Mouse (Mus musculus): ENCODE measurements at regions not wholly inside any gene's neighbourhood (a gene's known extent, or its start where the extent isn't known, plus 50 kb on each side); places are given as distances from the start of the nearest gene placed in this dataset.
"Not testable (repeated sequence)": the region's sequence is repeated elsewhere in the genome, so short reads cannot be mapped to it uniquely, and the experiment has no call there.

DNA sequence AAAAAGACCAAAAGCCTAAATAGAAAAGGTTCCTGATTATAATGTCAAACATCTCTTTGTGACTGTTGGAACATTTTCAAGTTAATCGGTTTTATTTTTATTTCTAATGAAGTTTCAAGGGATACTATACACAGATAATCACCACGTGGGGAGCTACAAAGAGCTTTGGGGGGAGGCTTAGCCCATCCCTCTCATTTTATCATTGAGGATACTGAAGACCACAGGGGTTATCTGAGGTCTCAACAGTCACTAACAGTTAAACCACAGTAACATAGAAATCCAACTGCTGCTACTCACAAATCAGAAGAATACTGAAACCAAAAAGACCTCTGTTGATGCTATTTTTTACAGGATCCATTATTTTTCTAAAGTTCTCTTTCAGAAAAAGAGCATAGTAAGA, 364.9 kb upstream of the Dpp10 start:
- no peak overlapping the region for H3K4me3 ChIP-seq (ENCODE audit: low read depth, low read length)
- ATAC-seq (ENCODE audit: insufficient read depth, low FRiP score, low TSS enrichment) = no peak
- no peak for DNase-seq (ENCODE audit: low spot score)
- H3K9me3 ChIP-seq (ENCODE audit: control insufficient read depth, low read length) = no peaks in the 10 kb centered on the region
- no peak overlapping the region for H3K4me2 ChIP-seq (ENCODE audit: low read depth)
- H3K27me3 ChIP-seq (ENCODE audit: control insufficient read depth, insufficient read depth, low read length) = no peaks in the 10 kb centered on the region
- H3K4me1 ChIP-seq (ENCODE audit: control insufficient read depth, insufficient read depth, low read length) = no peaks in the 10 kb centered on the region
- no peak overlapping the region for H3K9ac ChIP-seq (ENCODE audit: low read length)
- no peaks in the 10 kb centered on the region for H3K36me3 ChIP-seq (ENCODE audit: control insufficient read depth, insufficient read depth, low read length)
- no peak overlapping the region for H3K27ac ChIP-seq (ENCODE audit: low read depth, low read length)
- WGBS = 65% methylated on average over 2 of the region's 2 CpGs

DNA sequence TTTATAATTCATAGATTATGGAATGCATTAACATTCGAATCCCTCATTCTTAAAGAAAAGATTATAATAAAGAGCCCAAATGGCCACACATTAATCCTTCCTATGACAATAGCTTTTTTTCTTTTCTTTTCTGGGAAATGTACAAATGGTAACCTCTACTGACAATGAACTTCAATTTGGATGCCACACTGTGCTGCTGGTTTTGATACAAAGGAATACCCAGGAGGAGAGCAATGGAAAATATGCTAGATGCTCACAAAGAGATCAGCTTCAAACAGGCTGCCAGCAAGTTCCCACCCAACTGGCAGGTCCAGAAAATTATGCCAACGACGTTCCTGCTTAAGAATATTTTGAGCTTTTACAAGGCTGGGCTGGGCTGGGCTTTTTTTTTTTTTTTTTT, 364.4 kb upstream of the Dpp10 start:
- ATAC-seq (ENCODE audit: insufficient read depth, low FRiP score, low TSS enrichment) = no peak
- 79% methylated on average over 3 of the region's 3 CpGs for WGBS
- Histone ChIP-seq H3K36me3 (ENCODE audit: control insufficient read depth, insufficient read depth, low read length) (no peaks in the 10 kb centered on the region), H3K9me3 (ENCODE audit: control insufficient read depth, low read length) (no peaks in the 10 kb centered on the region), H3K4me2 (ENCODE audit: low read depth) (no peak overlapping the region), H3K4me1 (ENCODE audit: control insufficient read depth, insufficient read depth, low read length) (no peaks in the 10 kb centered on the region), H3K9ac (ENCODE audit: low read length) (no peak overlapping the region), H3K27me3 (ENCODE audit: control insufficient read depth, insufficient read depth, low read length) (no peaks in the 10 kb centered on the region), H3K27ac (ENCODE audit: low read depth, low read length) (no peak overlapping the region), H3K4me3 (ENCODE audit: low read depth, low read length) (no peak overlapping the region)
- no peak for DNase-seq (ENCODE audit: low spot score)

DNA sequence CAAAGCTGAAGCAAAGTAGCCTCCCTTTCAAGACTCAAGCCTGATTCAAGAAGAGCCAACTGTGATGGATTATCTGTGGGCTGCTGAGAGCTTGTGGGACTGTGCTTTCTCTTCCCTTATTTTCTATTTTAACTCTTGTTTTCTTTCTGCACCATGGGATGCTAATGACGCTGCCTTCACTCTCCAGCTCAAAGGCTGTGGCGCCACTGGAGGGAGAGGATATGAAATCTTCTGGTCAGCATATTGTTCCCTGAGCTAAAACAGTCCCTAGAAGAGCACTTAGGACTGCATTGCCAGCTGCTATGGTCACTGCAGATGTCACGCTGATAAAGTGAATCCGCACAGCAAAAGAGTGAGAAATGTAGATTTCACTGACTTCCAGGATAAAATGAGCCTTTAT, 324.2 kb upstream of the Dpp10 start:
- Histone ChIP-seq H3K27ac (ENCODE audit: low read depth, low read length) (no peak overlapping the region), H3K4me1 (ENCODE audit: control insufficient read depth, insufficient read depth, low read length) (no peaks in the 10 kb centered on the region), H3K36me3 (ENCODE audit: control insufficient read depth, insufficient read depth, low read length) (no peaks in the 10 kb centered on the region), H3K4me3 (ENCODE audit: low read depth, low read length) (no peak overlapping the region), H3K9me3 (ENCODE audit: control insufficient read depth, low read length) (no peaks in the 10 kb centered on the region), H3K27me3 (ENCODE audit: control insufficient read depth, insufficient read depth, low read length) (no peaks in the 10 kb centered on the region), H3K9ac (ENCODE audit: low read length) (no peak overlapping the region), H3K4me2 (ENCODE audit: low read depth) (no peak overlapping the region)
- DNase-seq (ENCODE audit: low spot score) = peak; percentile 25
- WGBS = 22% methylated on average over 4 of the region's 4 CpGs
- ATAC-seq (ENCODE audit: insufficient read depth, low FRiP score, low TSS enrichment) = no peak

DNA sequence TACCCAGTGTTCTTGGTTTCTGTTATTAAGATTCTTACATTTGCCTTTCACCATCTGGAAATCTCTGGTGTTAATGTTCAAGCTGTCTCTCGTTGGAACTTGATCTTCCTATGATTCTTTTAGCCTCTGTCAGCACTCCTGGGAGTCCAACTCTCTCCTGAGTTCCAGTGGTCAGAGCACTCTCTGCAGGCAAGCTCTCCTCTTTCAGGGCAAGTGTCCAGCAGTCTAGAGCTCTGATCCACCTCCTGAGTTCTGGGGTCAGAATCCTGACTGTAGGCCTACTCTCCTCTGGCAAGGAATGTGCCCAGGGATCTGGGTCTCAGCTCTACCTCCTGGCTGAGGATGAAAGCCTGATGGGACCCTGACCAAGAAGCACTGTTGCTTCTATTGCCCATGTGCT, 303.1 kb upstream of the Dpp10 start:
- 67% methylated on average over 1 of the region's 1 CpGs for WGBS
- not testable (repeated sequence) for H3K4me1 ChIP-seq (ENCODE audit: control insufficient read depth, insufficient read depth, low read length); H3K4me3 ChIP-seq (ENCODE audit: low read depth, low read length); DNase-seq (ENCODE audit: low spot score); H3K4me2 ChIP-seq (ENCODE audit: low read depth); H3K36me3 ChIP-seq (ENCODE audit: control insufficient read depth, insufficient read depth, low read length); H3K9me3 ChIP-seq (ENCODE audit: control insufficient read depth, low read length); H3K27ac ChIP-seq (ENCODE audit: low read depth, low read length); ATAC-seq (ENCODE audit: insufficient read depth, low FRiP score, low TSS enrichment); H3K9ac ChIP-seq (ENCODE audit: low read length); H3K27me3 ChIP-seq (ENCODE audit: control insufficient read depth, insufficient read depth, low read length)

DNA sequence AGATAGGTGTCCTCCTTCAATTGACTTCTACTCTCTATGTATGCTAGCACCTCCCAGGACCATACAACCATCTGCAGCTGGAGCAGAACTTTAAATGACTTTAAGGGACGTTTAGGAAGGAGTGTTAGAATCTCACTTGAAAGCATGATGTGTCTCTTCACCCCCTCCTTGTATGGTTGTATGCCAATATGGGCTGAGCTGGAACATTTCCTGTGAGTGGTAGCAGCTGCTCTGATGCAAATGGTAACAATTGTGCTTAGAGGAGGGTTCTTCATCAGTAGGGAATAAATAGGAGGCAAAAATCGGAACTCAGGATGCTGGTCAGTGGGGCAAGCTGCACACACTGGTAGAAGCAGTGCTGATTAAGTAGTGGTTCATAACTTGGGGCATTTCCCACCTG, 294.1 kb upstream of the Dpp10 start:
- 86% methylated on average over 2 of the region's 2 CpGs for WGBS
- no peak overlapping the region for H3K9ac ChIP-seq (ENCODE audit: low read length)
- H3K36me3 ChIP-seq (ENCODE audit: control insufficient read depth, insufficient read depth, low read length) = no peaks in the 10 kb centered on the region
- DNase-seq (ENCODE audit: low spot score) (no peak), ATAC-seq (ENCODE audit: insufficient read depth, low FRiP score, low TSS enrichment) (no peak)
- no peak overlapping the region for H3K27ac ChIP-seq (ENCODE audit: low read depth, low read length)
- no peaks in the 10 kb centered on the region for H3K9me3 ChIP-seq (ENCODE audit: control insufficient read depth, low read length)
- no peaks in the 10 kb centered on the region for H3K27me3 ChIP-seq (ENCODE audit: control insufficient read depth, insufficient read depth, low read length)
- H3K4me2 ChIP-seq (ENCODE audit: low read depth) = no peak overlapping the region
- H3K4me3 ChIP-seq (ENCODE audit: low read depth, low read length) = no peak overlapping the region
- no peaks in the 10 kb centered on the region for H3K4me1 ChIP-seq (ENCODE audit: control insufficient read depth, insufficient read depth, low read length)

DNA sequence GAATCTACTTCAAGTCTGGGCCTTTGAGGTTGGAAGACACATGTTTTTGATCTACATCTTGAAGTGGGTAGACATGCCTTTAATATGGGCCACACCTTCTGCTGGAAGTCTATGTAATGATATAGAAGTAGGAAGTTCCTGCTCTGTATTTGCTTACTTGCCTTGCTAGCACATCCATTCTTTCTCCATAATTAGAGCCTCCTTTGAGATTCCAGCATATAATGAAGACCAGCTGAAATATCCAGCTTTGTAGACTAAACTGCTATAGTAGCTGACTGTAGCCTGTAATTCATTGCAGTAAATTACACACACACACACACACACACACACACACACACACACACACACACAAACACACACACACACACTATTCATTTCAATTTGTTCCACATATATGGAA, 293.3 kb upstream of the Dpp10 start:
- no peak overlapping the region for H3K9ac ChIP-seq (ENCODE audit: low read length)
- ATAC-seq (ENCODE audit: insufficient read depth, low FRiP score, low TSS enrichment) (no peak), DNase-seq (ENCODE audit: low spot score) (no peak)
- no peaks in the 10 kb centered on the region for H3K36me3 ChIP-seq (ENCODE audit: control insufficient read depth, insufficient read depth, low read length)
- H3K4me1 ChIP-seq (ENCODE audit: control insufficient read depth, insufficient read depth, low read length) = no peaks in the 10 kb centered on the region
- no peaks in the 10 kb centered on the region for H3K27me3 ChIP-seq (ENCODE audit: control insufficient read depth, insufficient read depth, low read length)
- no peak overlapping the region for H3K4me2 ChIP-seq (ENCODE audit: low read depth)
- H3K9me3 ChIP-seq (ENCODE audit: control insufficient read depth, low read length) = no peaks in the 10 kb centered on the region
- H3K4me3 ChIP-seq (ENCODE audit: low read depth, low read length) = no peak overlapping the region
- H3K27ac ChIP-seq (ENCODE audit: low read depth, low read length) = no peak overlapping the region

DNA sequence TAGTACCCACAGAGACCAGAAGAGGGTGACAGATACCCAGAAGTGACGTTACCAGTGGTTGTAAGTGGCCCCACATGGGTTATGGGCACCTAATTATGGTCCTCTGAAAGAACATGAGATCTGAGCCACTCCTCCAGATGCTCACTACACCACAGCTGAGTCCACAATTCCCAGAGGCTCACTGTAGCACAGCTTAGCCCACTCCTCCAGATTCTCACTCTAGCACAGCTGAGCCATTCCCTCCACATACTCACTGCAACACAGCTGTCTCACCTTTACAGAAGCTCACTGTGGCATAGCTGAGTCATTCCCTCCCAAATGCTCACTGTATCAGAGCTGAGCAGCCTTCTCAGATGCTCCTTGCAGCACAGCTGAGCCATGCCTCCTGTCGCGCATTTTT, 286.9 kb upstream of the Dpp10 start:
- Histone ChIP-seq H3K27me3 (ENCODE audit: control insufficient read depth, insufficient read depth, low read length) (no peaks in the 10 kb centered on the region), H3K36me3 (ENCODE audit: control insufficient read depth, insufficient read depth, low read length) (no peaks in the 10 kb centered on the region), H3K4me3 (ENCODE audit: low read depth, low read length) (no peak overlapping the region), H3K27ac (ENCODE audit: low read depth, low read length) (no peak overlapping the region), H3K9me3 (ENCODE audit: control insufficient read depth, low read length) (no peaks in the 10 kb centered on the region), H3K9ac (ENCODE audit: low read length) (no peak overlapping the region), H3K4me2 (ENCODE audit: low read depth) (no peak overlapping the region), H3K4me1 (ENCODE audit: control insufficient read depth, insufficient read depth, low read length) (no peaks in the 10 kb centered on the region)
- ATAC-seq (ENCODE audit: insufficient read depth, low FRiP score, low TSS enrichment) = peak; percentile 64
- peak; percentile 23 for DNase-seq (ENCODE audit: low spot score)
- WGBS = 78% methylated on average over 3 of the region's 3 CpGs
